Mouse (Mus musculus): ENCODE measurements around the gene Sec14l3. TPM values are rescaled to one million over a fixed set of nuclear protein-coding genes. Genes with fewer than 3 reads are reported as not detected.

Sec14l3 gene
- polyA plus RNA-seq (2017; shearing (Covaris generic)), result 1 to 10 TPM in 1 of 2 experiments, under 1 TPM in 1; 0.19 to 1.5 TPM

GRCm38 (mm10) chr11:4064627-4065122 is at the start of gene Sec14l3:
Gene Sec14l3, plus strand, starts transcription at chr11:4064841.

GRCm38 (mm10) chr11:4031126-4031941 is 33.3 kb upstream of the Sec14l3 start, which contains the start of gene Sec14l4:
Gene Sec14l4, plus strand, starts transcription at chr11:4031462.

GRCm38 (mm10) chr11:4095171-4096053 is 30.8 kb downstream of the Sec14l3 start, which contains the start of gene Mtfp1:
Gene Mtfp1, minus strand, starts transcription at chr11:4095445.

GRCm38 (mm10) chr11:4122742-4123579 is 58.3 kb downstream of the Sec14l3 start, which contains the start of gene Sec14l2:
Gene Sec14l2, minus strand, starts transcription at chr11:4123415.

Other genes starting within 250 kb of the Sec14l3 start
- 1 to 10 TPM in 1 of 2 experiments, under 1 TPM in 1; 0.22 to 1.0 TPM for gene Osbp2, start 200.9 kb upstream of the Sec14l3 start, polyA plus RNA-seq (2017; shearing (Covaris generic))
- not detected for gene 4921536K21Rik, start 169.7 kb upstream of the Sec14l3 start, polyA plus RNA-seq (2017; shearing (Covaris generic))
- under 1 TPM; 0.30 to 0.42 TPM for gene Dusp18, start 169.6 kb upstream of the Sec14l3 start, polyA plus RNA-seq (2017; shearing (Covaris generic))
- gene Slc35e4, start 150.2 kb upstream of the Sec14l3 start, polyA plus RNA-seq (2017; shearing (Covaris generic)), result 1 to 10 TPM; 3.9 to 4.0 TPM
- 10 to 100 TPM; 17.7 to 51.7 TPM for gene Tcn2, start 132.7 kb upstream of the Sec14l3 start, polyA plus RNA-seq (2017; shearing (Covaris generic))
- gene Pes1, start 100.9 kb upstream of the Sec14l3 start, polyA plus RNA-seq (2017; shearing (Covaris generic)), result 10 to 100 TPM; 73.5 to 86.3 TPM
- under 1 TPM; 0.29 to 0.88 TPM for gene 4930556J24Rik, start 88.1 kb upstream of the Sec14l3 start, polyA plus RNA-seq (2017; shearing (Covaris generic))
- 1 to 10 TPM in 1 of 2 experiments, under 1 TPM in 1; 0.33 to 1.8 TPM for gene Gal3st1, start 81.2 kb upstream of the Sec14l3 start, polyA plus RNA-seq (2017; shearing (Covaris generic))
- gene Sec14l4, start 33.4 kb upstream of the Sec14l3 start, polyA plus RNA-seq (2017; shearing (Covaris generic)), result under 1 TPM in 1 of 2 experiments, not detected in 1; 0.75 TPM
- 1 to 10 TPM; 1.9 to 4.1 TPM for gene Mtfp1, start 30.6 kb downstream of the Sec14l3 start, polyA plus RNA-seq (2017; shearing (Covaris generic))
- gene Sec14l2, start 58.6 kb downstream of the Sec14l3 start, polyA plus RNA-seq (2017; shearing (Covaris generic)), result 1 to 10 TPM in 1 of 2 experiments, under 1 TPM in 1; 0.77 to 2.8 TPM
- 10 to 100 TPM; 43.2 to 52.4 TPM for gene Rnf215, start 70.4 kb downstream of the Sec14l3 start, polyA plus RNA-seq (2017; shearing (Covaris generic))
- gene Ccdc157, start 95.5 kb downstream of the Sec14l3 start, polyA plus RNA-seq (2017; shearing (Covaris generic)), result 1 to 10 TPM; 4.4 to 9.4 TPM
- gene Sf3a1, start 95.5 kb downstream of the Sec14l3 start, polyA plus RNA-seq (2017; shearing (Covaris generic)), result 10 to 100 TPM; 69.4 to 69.8 TPM
- 100 to 1,000 TPM; 110 to 134 TPM for gene Tbc1d10a, start 121.9 kb downstream of the Sec14l3 start, polyA plus RNA-seq (2017; shearing (Covaris generic))
- gene Castor1, start 153.4 kb downstream of the Sec14l3 start, polyA plus RNA-seq (2017; shearing (Covaris generic)), result 10 to 100 TPM; 45.3 to 46.4 TPM
- 10 to 100 TPM; 27.4 to 46.4 TPM for gene Osm, start 171.6 kb downstream of the Sec14l3 start, polyA plus RNA-seq (2017; shearing (Covaris generic))
- 1 to 10 TPM in 1 of 2 experiments, under 1 TPM in 1; 0.09 to 3.4 TPM for gene Lif, start 192.7 kb downstream of the Sec14l3 start, polyA plus RNA-seq (2017; shearing (Covaris generic))